Mouse (Mus musculus) midbrain, postnatal 0 days (tissue): ENCODE results near the gene Tmeff2. TPM values are rescaled to one million over a fixed set of nuclear protein-coding genes. Genes with fewer than 3 reads are reported as not detected.
A peak's percentile ranks its signal among the peaks of the same experiment; 100 is the strongest.
"Not testable (repeated sequence)": the region's sequence is repeated elsewhere in the genome, so short reads cannot be mapped to it uniquely, and the experiment has no call there.

Experiments
- ATAC-seq: fragments of 200-750 bp; cut with Nextera tagmentation; 2 replicates; pipeline ENCODE4 v1.8.0; 2017; ENCODE audit warnings: moderate number of reproducible peaks, mild to moderate bottlenecking, moderate TSS enrichment, moderate library complexity; ENCODE audit not compliant: low FRiP score
- DNase-seq: peaks from one replicate; pipeline ENCODE4 v3.0.0-alpha.2; 2015; ENCODE audit warnings: low spot score
- H3K27ac ChIP-seq: fragments of 300-500 bp; sonication (generic); 2 replicates; pipeline ENCODE4 v1.5.1; 2014; ENCODE audit warnings: low read depth, mild to moderate bottlenecking, low read length, mixed read lengths
- H3K27me3 ChIP-seq: fragments of 300-500 bp; sonication (generic); 2 replicates; pipeline ENCODE4 v1.6.1; 2014; ENCODE audit warnings: low read length, control low read depth, mixed read lengths; ENCODE audit not compliant: insufficient read depth
- H3K36me3 ChIP-seq: fragments of 300-500 bp; sonication (generic); 2 replicates; pipeline ENCODE4 v1.6.1; 2014; ENCODE audit warnings: low read length, control low read depth, mixed read lengths; ENCODE audit not compliant: insufficient read depth
- H3K4me1 ChIP-seq: fragments of 300-500 bp; sonication (generic); 2 replicates; pipeline ENCODE4 v1.6.1; 2014; ENCODE audit warnings: mild to moderate bottlenecking, control low read depth, antibody characterized with exemption, low read length, mixed read lengths; ENCODE audit not compliant: insufficient read depth
- H3K4me2 ChIP-seq: fragments of 300-500 bp; sonication (generic); 2 replicates; pipeline ENCODE4 v1.6.1; 2014; ENCODE audit warnings: low read depth, mild to moderate bottlenecking, low read length, mixed read lengths; ENCODE audit not compliant: poor library complexity, severe bottlenecking
- H3K4me3 ChIP-seq: fragments of 300-500 bp; sonication (generic); 2 replicates; pipeline ENCODE4 v1.5.1; 2014; ENCODE audit warnings: low read depth, mild to moderate bottlenecking, low read length, moderate library complexity
- H3K9ac ChIP-seq: fragments of 300-500 bp; sonication (generic); replicated peaks from 2 replicates; pipeline ENCODE4 v1.6.1; 2014; ENCODE audit warnings: mild to moderate bottlenecking, low read length, moderate library complexity, mixed read lengths; ENCODE audit not compliant: poor library complexity, severe bottlenecking
- H3K9me3 ChIP-seq: fragments of 300-500 bp; sonication (generic); 2 replicates; pipeline ENCODE4 v1.6.1; 2016; ENCODE audit warnings: low read length, control low read depth
- CTCF ChIP-seq: IDR thresholded peaks from 2 replicates; pipeline ENCODE4 v1.5.1; 2016; ENCODE audit warnings: antibody characterized with exemption, mild to moderate bottlenecking
- WGBS: fragments of 180-500 bp; shearing (Covaris S2); extraction: QIAGEN DNeasy Blood & Tissue Kit; methylation state at CpG from one replicate; pipeline ENCODE4 v1.1.7; 2014; 5-methylcytosine and 5-hydroxymethylcytosine counted together
- polyA plus RNA-seq: library from polyadenylated mRNA; unstranded; fragments of >200 nt; fragmentation: Nextera tagmentation; extraction: Ambion mirVana; gene quantifications from 2 replicates; pipeline ENCODE4 v1.2.1, GENCODE M21; 2015
- total RNA-seq: library from RNA; depleted of rRNA; stranded (reverse); fragments of >200 nt; gene quantifications from 2 replicates; pipeline ENCODE4 v1.2.3, GENCODE M21; 2014; rRNA removed

Tmeff2 gene
- total RNA-seq (46.9 and 49.3 TPM in 2 replicates), polyA plus RNA-seq (80.1 and 85.6 TPM in 2 replicates)

- H3K9me3 ChIP-seq, ATAC-seq, H3K36me3 ChIP-seq, DNase-seq, H3K4me1 ChIP-seq, H3K9ac ChIP-seq, H3K4me3 ChIP-seq, H3K27ac ChIP-seq, H3K27me3 ChIP-seq, H3K4me2 ChIP-seq: not testable (repeated sequence)
- 89% methylated on average over 9 of the region's 9 CpGs for WGBS
Observed at GRCm38 (mm10) chr1:50900386-50900785, at the start of gene Tmeff2. TSS of gene Tmeff2 (plus strand) at chr1:50900647.

DNA sequence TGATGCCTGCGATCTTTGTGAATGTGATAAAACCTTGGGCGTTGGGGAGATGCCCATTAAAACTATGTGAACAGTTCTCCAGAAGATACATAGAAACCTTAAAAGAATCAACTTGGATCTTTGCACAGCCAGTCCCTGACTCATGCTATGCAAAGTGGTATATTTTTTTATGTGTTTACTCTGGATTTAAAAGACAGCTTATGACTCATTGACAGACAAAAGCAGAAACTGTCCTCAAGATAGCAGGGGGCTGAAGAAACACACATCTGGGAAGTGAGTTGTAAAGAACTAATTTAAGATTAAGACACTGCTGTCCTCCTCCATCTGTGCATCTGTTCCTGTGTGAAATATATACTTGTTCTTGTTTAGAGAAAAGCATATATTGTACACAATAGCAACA is 38.9 kb upstream of the Tmeff2 start:
- no peaks in the 10 kb centered on the region for H3K4me1 ChIP-seq
- no peaks in the 10 kb centered on the region for H3K9me3 ChIP-seq
- no peak overlapping the region for H3K4me3 ChIP-seq
- no peak overlapping the region for H3K27ac ChIP-seq
- WGBS = 95% methylated on average over 2 of the region's 2 CpGs
- no peak overlapping the region for H3K4me2 ChIP-seq
- DNase-seq = no peak
- no peak for TF ChIP-seq CTCF
- H3K36me3 ChIP-seq = no peaks in the 10 kb centered on the region
- H3K27me3 ChIP-seq = no peaks in the 10 kb centered on the region
- ATAC-seq = no peak
- H3K9ac ChIP-seq = no peak overlapping the region

- H3K4me3 ChIP-seq = no peak overlapping the region
- H3K9ac ChIP-seq = no peak overlapping the region
- no peak overlapping the region for H3K4me2 ChIP-seq
- no peaks in the 10 kb centered on the region for H3K4me1 ChIP-seq
- no peak for ATAC-seq
- H3K9me3 ChIP-seq = no peaks in the 10 kb centered on the region
- 58% methylated on average over 6 of the region's 6 CpGs for WGBS
- H3K36me3 ChIP-seq = no peaks in the 10 kb centered on the region
- no peak for TF ChIP-seq CTCF
- no peak overlapping the region for H3K27ac ChIP-seq
- H3K27me3 ChIP-seq = no peaks in the 10 kb centered on the region
- peak; percentile 4 for DNase-seq
Observed at GRCm38 (mm10) chr1:50897696-50898095, 2.8 kb upstream of the Tmeff2 start.

- peak; percentile 84 for TF ChIP-seq CTCF
Observed at GRCm38 (mm10) chr1:50924838-50925355, 24.4 kb downstream of the Tmeff2 start.

DNA sequence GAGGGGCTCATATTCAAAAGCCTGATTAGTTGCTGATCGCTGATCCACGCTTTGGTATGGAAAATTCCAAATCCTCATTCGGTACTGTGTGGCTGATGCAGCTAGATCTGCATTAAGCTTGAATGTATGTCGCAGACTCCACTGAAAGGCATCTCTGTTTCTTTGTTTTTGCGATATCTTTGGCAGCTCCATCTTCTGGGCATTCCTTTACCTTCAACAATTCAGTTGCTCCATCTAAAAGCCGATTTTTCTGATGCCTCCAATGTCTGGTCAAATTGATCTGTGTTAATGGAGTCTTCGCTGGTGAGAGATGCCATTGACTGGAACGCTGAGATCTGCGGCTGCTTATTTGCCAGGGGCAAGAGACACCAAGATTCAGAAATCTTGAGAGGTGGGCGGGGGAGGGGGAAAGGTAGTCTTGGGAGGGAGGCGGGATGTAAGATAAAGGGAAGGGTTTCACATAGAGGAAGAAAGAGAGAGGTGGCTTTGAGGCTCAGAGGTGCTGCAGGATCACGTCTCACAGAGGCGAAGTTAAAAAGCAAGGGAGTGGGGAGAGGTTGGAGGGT is 25.0 kb downstream of the Tmeff2 start:
- TF ChIP-seq CTCF = peak; percentile 44

More at GRCm38 (mm10) chr1:50924838-50925355, 24.4 kb downstream of the Tmeff2 start:
- Histone ChIP-seq H3K36me3 (no peaks in the 10 kb centered on the region), H3K4me2 (peak overlapping the region; percentile 92), H3K27ac (peak overlapping the region; percentile 98), H3K9me3 (no peaks in the 10 kb centered on the region), H3K4me1 (no peaks in the 10 kb centered on the region), H3K27me3 (no peaks in the 10 kb centered on the region), H3K9ac (peak overlapping the region; percentile 91), H3K4me3 (peak overlapping the region; percentile 79)
- WGBS = 24% methylated on average over 5 of the region's 5 CpGs
- ATAC-seq (no peak), DNase-seq (peak; percentile 77)

GRCm38 (mm10) chr1:50926374-50927060 is 26.1 kb downstream of the Tmeff2 start:
- Histone ChIP-seq H3K9me3 (no peaks in the 10 kb centered on the region), H3K4me2 (peak overlapping the region; percentile 92), H3K27me3 (no peaks in the 10 kb centered on the region), H3K4me3 (peak overlapping the region; percentile 79), H3K36me3 (no peaks in the 10 kb centered on the region), H3K9ac (peak overlapping the region; percentile 91), H3K4me1 (0 out of 2 replicates have a peak, but pooled peaks cover 2% of the 10 kb centered on the region), H3K27ac (peak overlapping the region; percentile 98)
- 0 out of 2 replicates have a peak, but pooled peaks have one; percentile 1 for TF ChIP-seq CTCF
- peak; percentile 65 for DNase-seq
- WGBS = under 1% methylated on average over 23 of the region's 23 CpGs
- peak; percentile 38 for ATAC-seq

More for the DNA sequence above, 25.0 kb downstream of the Tmeff2 start:
- 0 out of 2 replicates have a peak, but pooled peaks cover under 1% of the 10 kb centered on the region for H3K4me1 ChIP-seq
- peak overlapping the region; percentile 91 for H3K9ac ChIP-seq
- ATAC-seq (no peak), DNase-seq (peak; percentile 62)
- H3K9me3 ChIP-seq = no peaks in the 10 kb centered on the region
- H3K4me2 ChIP-seq = peak overlapping the region; percentile 92
- H3K4me3 ChIP-seq = peak overlapping the region; percentile 79
- no peaks in the 10 kb centered on the region for H3K27me3 ChIP-seq
- peak overlapping the region; percentile 98 for H3K27ac ChIP-seq
- H3K36me3 ChIP-seq = no peaks in the 10 kb centered on the region
- 3% methylated on average over 13 of the region's 13 CpGs for WGBS
